Mouse (Mus musculus): Measurements from ENCODE around the gene Mex3a.

DNA sequence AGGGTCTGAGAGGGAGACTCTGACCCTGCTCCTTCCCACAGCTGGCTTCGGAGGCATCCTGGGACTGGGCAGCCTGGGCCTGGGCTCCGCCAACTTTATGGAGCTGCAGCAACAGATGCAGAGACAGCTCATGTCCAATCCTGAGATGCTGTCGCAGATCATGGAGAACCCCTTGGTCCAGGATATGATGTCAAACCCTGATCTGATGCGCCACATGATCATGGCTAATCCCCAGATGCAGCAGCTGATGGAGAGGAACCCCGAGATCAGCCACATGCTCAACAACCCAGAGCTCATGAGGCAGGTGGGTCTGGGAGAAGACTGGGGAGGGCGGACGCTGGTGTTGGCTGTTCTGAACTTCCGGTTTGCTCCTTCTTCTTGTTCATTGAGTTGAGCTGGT, 24.4 kb downstream of the Mex3a start:
- TF ChIP-seq POLR2A (IDR thresholded peaks at IDR 0.05; ENCODE audit: insufficient read depth, low read depth, low read length) (no peak), CTCF (IDR thresholded peaks at IDR 0.05; ENCODE audit: insufficient read depth, low read depth, low read length) (no peak)

All from olfactory bulb, adult 2 months (tissue).